Mouse (Mus musculus): Measurements from ENCODE around the gene Arl11.

GRCm38 (mm10) chr14:61288606-61289286, 20.8 kb upstream of the Arl11 start:
- no peak for TF ChIP-seq EP300 (IDR thresholded peaks at IDR 0.05)
- TF ChIP-seq CTCF (IDR thresholded peaks at IDR 0.05), result no peak
